Mouse (Mus musculus) bone marrow macrophage, adult 2 months (primary cell): ENCODE results near the gene Rbm19. TPM values are rescaled to one million over a fixed set of nuclear protein-coding genes. Genes with fewer than 3 reads are reported as not detected.
"Not testable (repeated sequence)": the region's sequence is repeated elsewhere in the genome, so short reads cannot be mapped to it uniquely, and the experiment has no call there.

Experiments
- H3K27ac ChIP-seq: 2 replicates; pipeline ENCODE4 v1.5.1; 2012; ENCODE audit warnings: low read depth, low read length; ENCODE audit not compliant: insufficient read depth
- H3K4me1 ChIP-seq: 2 replicates; pipeline ENCODE4 v1.6.1; 2012; ENCODE audit warnings: low read length; ENCODE audit not compliant: control insufficient read depth, insufficient read depth
- H3K4me3 ChIP-seq: 2 replicates; pipeline ENCODE4 v1.5.1; 2012; ENCODE audit warnings: mild to moderate bottlenecking, low read length, moderate library complexity; ENCODE audit not compliant: insufficient read depth
- CTCF ChIP-seq: IDR thresholded peaks from 2 replicates; pipeline ENCODE4 v1.5.1; 2012; ENCODE audit warnings: low read depth, mild to moderate bottlenecking, low read length, moderate library complexity
- POLR2A ChIP-seq: IDR thresholded peaks from 2 replicates; pipeline ENCODE4 v1.6.1; 2012; ENCODE audit warnings: mild to moderate bottlenecking, low read depth, low read length, borderline replicate concordance
- polyA plus RNA-seq: library from polyadenylated mRNA; stranded (reverse); fragments of >200 nt; gene quantifications from 2 replicates; pipeline ENCODE4 v1.2.4, GENCODE M21; 2012; ENCODE audit not compliant: missing spikeins, insufficient read depth, insufficient read length

The Rbm19 gene
- polyA plus RNA-seq, 1 experiment: 4.8 TPM

- Histone ChIP-seq H3K4me3 (no peak overlapping the region), H3K27ac (no peak overlapping the region), H3K4me1 (no peaks in the 10 kb centered on the region)
- no peak for TF ChIP-seq POLR2A
- no peak for TF ChIP-seq CTCF
Measured at GRCm38 (mm10) chr5:120103458-120103857, 12.8 kb upstream of the Rbm19 start.

- Histone ChIP-seq H3K27ac (no peak overlapping the region), H3K4me1 (no peaks in the 10 kb centered on the region), H3K4me3 (no peak overlapping the region)
- no peak for TF ChIP-seq POLR2A
- peak; percentile 45; the same call in 1 of the 2 replicates for TF ChIP-seq CTCF
Measured at GRCm38 (mm10) chr5:120106424-120107073, 9.7 kb upstream of the Rbm19 start.

- no peak for TF ChIP-seq CTCF
- TF ChIP-seq POLR2A: no peak
- Histone ChIP-seq H3K4me1 (peaks cover 7% of the 10 kb centered on the region; the same call in 1 of the 2 replicates), H3K27ac (no peak overlapping the region), H3K4me3 (no peak overlapping the region)
Measured at GRCm38 (mm10) chr5:120114361-120114760, 1.9 kb upstream of the Rbm19 start.

- not testable (repeated sequence) for H3K4me1 ChIP-seq, H3K27ac ChIP-seq
- peak overlapping the region; percentile 97 for H3K4me3 ChIP-seq
Measured at GRCm38 (mm10) chr5:120117161-120117560, 896 bp downstream of the Rbm19 start.

- H3K27ac ChIP-seq: no peak overlapping the region
- TF ChIP-seq POLR2A: no peak
- TF ChIP-seq CTCF: no peak
- H3K4me1 ChIP-seq: peaks cover 5% of the 10 kb centered on the region
- H3K4me3 ChIP-seq: no peak overlapping the region
Measured at GRCm38 (mm10) chr5:120124881-120125690, 8.8 kb downstream of the Rbm19 start.

- TF ChIP-seq POLR2A: no peak
- TF ChIP-seq CTCF: peak; percentile 65
- no peak overlapping the region for H3K27ac ChIP-seq
- H3K4me1 ChIP-seq: peaks cover 5% of the 10 kb centered on the region
- no peak overlapping the region for H3K4me3 ChIP-seq
Measured at GRCm38 (mm10) chr5:120127641-120128040, 11.4 kb downstream of the Rbm19 start.

GRCm38 (mm10) chr5:120128511-120128910 is 12.2 kb downstream of the Rbm19 start:
- Histone ChIP-seq H3K4me3 (no peak overlapping the region), H3K4me1 (peaks cover 5% of the 10 kb centered on the region), H3K27ac (no peak overlapping the region)
- no peak for TF ChIP-seq CTCF
- TF ChIP-seq POLR2A: no peak

- TF ChIP-seq POLR2A (no peak), CTCF (no peak)
- Histone ChIP-seq H3K4me3 (no peak overlapping the region), H3K27ac (no peak overlapping the region), H3K4me1 (peaks cover 5% of the 10 kb centered on the region)
Measured at GRCm38 (mm10) chr5:120129070-120129469, 12.8 kb downstream of the Rbm19 start.

- TF ChIP-seq POLR2A: no peak
- peak; percentile 46 for TF ChIP-seq CTCF
- peaks cover 5% of the 10 kb centered on the region for H3K4me1 ChIP-seq
Measured at GRCm38 (mm10) chr5:120129761-120130160, 13.5 kb downstream of the Rbm19 start.

GRCm38 (mm10) chr5:120130163-120130562 is 13.9 kb downstream of the Rbm19 start:
- Histone ChIP-seq H3K27ac (no peak overlapping the region), H3K4me1 (peaks cover 5% of the 10 kb centered on the region), H3K4me3 (no peak overlapping the region)
- TF ChIP-seq POLR2A (no peak), CTCF (no peak)

More at GRCm38 (mm10) chr5:120129761-120130160, 13.5 kb downstream of the Rbm19 start:
- Histone ChIP-seq H3K4me3 (no peak overlapping the region), H3K27ac (no peak overlapping the region)
